Mouse (Mus musculus) bone marrow, adult 2 months (tissue): ENCODE measurements around the gene Strada.

Experiments used
- CTCF ChIP-seq: fragments of 200-500 bp; IDR thresholded peaks from 2 replicates; pipeline ENCODE4 v1.5.1; 2011; ENCODE audit warnings: low read length, control low read depth; ENCODE audit not compliant: control insufficient read depth, insufficient read depth
- POLR2A ChIP-seq: fragments of 200-500 bp; IDR thresholded peaks from 2 replicates; pipeline ENCODE4 v1.6.1; 2011; ENCODE audit warnings: low read depth, mild to moderate bottlenecking, control low read depth, low read length, borderline replicate concordance; ENCODE audit not compliant: control insufficient read depth

DNA sequence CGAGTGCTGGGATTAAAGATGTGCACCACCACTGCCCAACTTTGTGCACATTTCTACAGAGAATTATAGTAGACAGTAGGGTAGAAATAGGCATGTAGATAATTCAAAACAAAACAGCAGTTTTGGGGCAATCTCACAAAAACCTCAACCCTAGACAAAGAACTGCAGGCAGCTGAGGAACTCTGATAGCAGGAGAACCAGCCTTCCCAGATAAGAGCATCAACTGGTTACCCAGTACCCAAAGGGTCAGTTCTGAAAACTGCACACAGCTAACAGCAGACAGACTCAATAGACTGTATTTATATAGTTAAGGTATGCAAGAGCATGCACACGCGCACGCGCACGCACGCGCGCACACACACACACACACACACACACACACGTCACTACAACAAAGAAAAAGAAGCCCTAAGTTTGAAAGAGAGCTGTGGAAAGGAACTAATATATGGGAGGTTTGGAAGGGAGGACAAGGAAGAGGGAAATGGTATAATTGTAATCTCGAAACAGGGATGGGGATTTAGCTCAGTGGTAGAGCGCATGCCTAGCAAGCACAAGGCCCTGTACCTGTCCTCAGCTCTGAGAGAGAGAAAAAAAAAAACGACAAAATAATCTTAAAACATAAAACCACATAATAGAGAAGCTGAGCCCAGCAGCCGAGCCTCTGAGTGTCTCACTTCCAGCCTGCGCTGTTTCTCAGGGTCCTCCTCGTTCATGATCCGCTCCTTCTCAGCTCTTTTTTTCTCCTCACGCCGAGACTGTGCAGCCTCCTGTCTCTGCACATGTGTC, 438 bp downstream of the Strada start:
- TF ChIP-seq POLR2A (no peak), CTCF (no peak)
